Mouse (Mus musculus) left cerebral cortex, adult 18-20 months (tissue): Measurements from ENCODE around the gene Vwf. TPM values are rescaled to one million over a fixed set of nuclear protein-coding genes. Genes with fewer than 3 reads are reported as not detected.

ENCODE experiments used
- DNase-seq, 2 experiments: peaks; one replicate each; pipeline ENCODE4 v3.0.0; 2021 to 2022; ENCODE audit warnings: low spot score in 2 of 2, mixed read lengths in 1 of 2
- total RNA-seq, 2 experiments: library from RNA; stranded (reverse); gene quantifications; 2 replicates each; pipeline ENCODE4 v1.2.3; 2021

Gene Vwf
- total RNA-seq, 2 experiments from 2014 or later = 14.8 to 24.1 TPM

DNA sequence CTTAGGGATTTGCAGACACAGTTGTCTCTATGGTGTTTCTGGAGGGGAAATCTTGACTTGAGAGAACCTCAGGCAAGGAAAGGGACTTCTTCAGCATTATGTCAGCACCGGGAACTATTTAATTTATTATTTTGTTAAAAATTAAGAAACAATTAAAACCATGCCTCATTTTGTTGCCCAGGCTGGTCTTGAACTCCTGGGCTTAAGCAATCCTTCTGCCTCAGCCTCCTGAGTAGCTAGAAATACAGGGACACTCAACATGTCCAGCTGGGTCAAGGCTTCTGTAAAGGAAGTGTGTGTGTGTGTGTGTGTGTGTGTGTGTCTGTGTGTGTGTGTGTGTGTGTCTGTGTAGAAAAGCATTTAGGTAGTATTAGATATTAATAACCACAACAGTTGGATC lies 71.3 kb downstream of the Vwf start:
- DNase-seq = no peak

DNA sequence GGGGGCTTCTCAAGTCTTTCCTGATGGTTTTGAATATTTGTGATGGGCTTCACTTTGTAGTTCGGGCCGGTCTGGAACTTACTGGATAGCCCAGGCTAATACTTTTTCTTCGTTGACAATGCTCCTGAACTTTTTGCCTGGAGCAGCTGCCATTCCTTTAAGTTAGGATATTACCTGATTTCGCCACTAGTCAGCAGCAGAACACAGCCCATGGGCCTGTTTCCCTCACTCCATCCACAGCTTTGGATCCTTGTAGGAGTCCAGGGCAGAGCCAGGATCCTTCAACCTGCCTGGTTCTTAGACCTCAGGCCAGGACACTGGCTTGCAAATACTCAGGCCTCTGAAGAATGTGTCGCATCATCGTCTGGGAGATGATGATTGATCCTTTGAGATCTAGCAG lies 74.2 kb downstream of the Vwf start:
- DNase-seq = peak; percentile 49 to 53

DNA sequence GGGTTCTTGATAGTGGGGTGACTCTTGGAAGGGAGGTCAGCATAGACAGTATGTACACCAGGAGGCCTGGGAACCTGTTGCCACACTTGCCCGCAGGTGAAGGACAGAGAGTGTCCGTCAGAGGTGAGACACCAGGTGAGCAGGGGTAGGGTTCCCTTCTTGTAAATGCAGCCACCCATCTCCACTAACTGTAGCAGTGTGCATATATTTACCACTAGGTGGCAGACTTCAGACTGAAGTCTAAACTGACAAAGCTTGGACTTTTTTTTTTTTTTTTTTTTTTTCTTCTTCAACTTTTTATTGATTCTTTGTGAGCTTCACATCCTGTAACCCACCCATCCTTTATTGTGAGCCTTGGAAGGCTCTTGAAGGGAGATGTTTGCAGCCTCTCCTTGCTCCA lies 75.9 kb downstream of the Vwf start:
- no peak for DNase-seq

DNA sequence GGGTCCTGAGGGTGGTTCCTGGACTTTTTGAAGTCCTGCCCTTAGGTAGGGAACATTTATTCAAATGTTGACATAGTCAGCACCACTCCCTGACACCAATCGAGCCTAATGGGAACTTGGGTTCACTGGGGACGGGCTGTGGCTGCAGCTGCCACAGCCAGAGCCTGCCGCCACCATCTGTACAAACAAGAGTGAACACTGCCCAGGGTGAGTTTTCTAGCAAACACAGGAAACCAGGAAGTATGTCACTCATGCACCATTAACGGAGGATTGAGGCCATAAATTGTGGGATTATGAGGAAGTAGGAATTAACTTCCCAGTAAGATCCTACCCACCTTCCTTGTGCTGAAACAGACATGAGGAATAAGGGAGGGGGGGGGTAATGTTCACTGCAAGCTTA lies 93.9 kb downstream of the Vwf start:
- no peak for DNase-seq

DNA sequence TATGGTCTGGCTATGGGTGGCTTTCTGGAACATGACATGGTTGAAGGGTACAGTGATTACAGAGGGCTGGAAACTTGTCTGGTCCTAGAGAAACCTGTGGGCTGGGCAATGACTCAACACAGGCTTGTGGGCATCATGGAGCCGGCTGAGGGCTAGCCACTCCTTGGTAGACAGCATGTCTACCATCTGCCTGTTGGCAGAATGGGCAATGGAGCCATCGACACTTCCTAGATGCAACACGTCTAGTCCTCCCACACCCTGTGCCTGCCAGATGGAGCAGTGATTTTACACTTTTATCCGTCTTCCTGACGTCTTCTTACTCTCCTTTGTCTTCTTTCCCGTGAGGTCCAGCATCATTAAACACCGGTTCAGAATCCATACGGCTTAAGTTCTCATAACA lies 94.6 kb downstream of the Vwf start:
- DNase-seq = peak; percentile 56 to 65

DNA sequence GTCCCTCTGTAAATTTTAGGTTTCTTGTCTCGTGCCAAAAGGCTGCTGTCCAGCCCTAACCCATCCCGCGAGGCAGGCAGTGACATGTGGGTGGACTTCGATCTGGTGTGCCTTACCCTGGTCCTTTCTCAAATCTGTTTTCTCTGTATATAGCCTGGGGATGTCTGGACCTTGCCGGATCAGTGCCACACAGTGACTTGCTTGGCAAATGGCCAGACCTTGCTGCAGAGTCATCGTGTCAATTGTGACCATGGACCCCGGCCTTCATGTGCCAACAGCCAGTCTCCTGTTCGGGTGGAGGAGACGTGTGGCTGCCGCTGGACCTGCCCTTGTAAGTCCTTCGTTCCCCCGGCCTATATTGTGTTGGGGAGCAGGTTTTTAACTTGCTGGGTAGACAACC lies 102.4 kb downstream of the Vwf start:
- no peak for DNase-seq

DNA sequence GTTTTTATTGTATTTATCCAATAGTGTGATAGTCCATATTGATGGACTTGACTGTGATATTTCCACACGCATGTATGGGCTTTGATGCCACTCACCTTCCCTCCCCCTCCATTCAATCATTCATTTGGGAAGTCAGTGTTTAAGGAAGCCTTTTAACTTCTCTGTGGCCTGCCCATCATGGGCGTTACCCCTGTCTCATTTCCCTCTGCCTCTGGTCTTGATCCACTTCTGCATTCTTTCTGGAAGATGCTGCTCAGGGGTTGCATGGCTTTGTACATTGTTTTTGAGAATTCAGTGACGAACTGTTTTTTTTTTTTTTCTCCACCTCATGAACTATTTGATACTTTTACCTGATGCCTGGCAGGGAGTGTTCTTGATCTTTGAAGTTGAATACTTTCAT lies 104.8 kb downstream of the Vwf start:
- no peak for DNase-seq

DNA sequence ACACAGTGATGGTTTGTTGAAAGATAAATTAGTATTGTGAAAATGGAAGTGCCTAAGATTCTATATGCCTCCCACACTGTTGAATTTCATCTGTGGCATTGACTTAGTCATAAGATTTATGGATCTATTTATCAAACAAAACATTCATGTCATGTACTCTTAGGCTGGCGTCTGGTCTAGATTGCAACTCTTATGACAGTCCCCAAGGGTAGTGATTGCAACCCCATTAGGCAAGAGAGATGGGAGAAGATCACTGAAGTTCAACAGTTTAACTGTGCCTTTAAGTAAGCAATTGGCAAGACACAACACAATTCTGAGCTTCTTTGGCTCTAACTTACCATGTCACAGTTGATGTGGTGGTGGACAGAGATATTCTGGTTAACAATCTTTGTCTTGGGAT lies 106.8 kb downstream of the Vwf start:
- DNase-seq = no peak

DNA sequence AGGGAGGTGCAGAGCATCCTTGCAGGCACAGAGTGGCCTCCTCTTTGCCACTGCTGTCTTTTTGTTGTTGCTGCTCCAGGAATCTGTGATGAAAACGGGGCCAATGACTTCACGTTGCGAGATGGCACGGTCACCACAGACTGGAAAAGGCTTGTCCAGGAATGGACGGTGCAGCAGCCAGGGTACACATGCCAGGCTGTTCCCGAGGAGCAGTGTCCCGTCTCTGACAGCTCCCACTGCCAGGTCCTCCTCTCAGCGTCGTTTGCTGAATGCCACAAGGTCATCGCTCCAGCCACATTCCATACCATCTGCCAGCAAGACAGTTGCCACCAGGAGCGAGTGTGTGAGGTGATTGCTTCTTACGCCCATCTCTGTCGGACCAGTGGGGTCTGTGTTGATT lies 110.3 kb downstream of the Vwf start:
- DNase-seq = no peak

DNA sequence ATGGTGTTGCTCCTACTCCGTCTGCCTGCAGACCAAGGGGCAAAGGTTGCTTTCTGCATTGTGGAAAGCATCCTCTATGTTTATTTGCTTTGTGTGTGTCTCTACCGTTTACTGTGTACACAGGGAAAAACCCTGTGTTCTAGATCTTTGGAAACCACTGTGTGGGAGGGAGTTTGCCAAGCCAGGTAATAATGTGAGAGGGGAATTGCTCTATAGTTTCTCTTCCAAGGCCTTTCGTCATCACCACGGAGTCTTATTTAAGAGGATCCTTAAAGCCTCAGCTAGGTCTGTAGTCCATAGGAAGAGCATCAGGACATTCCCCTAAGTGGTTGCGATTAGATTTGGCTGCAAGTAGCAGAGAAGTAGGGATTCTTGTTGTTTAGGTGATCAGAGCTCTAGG lies 111.4 kb downstream of the Vwf start:
- DNase-seq = no peak

DNA sequence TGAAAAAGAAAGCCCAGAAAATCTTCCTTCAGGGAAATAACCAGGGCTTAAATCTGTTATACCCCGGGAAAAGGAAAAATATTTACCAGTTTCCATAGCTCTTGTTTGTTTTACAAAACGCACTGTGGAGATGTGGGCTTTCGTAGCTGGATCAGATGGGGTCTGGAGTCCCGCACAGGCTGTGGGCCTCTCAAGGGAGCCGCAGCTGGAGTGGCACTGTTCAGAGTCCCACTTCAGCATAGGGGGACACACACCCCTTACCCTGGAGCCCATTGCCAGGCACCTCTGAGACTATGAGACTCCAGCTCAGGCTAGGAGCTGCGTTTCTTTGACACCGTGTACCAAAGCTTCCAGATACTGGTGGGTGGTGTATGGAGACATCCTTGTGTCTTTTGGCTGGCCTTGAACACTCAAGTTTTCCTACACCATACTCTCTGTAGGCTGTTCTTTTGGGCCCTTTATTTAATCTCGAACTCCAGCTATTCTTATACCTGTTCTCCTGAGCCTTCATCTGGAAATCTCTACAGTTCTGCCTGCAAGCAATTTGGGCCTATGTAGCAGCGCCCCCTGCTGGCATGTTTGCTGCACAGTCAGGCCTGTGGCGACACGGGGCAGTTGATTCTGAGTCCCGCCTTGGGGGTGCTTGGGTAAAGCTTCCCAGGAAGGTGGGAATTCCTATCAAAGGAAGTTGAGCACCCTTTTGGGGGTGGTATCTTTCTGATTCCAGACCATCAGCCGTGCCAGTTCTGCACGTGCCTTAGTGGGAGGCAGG lies 114.7 kb downstream of the Vwf start:
- peak; percentile 52 to 75 for DNase-seq

DNA sequence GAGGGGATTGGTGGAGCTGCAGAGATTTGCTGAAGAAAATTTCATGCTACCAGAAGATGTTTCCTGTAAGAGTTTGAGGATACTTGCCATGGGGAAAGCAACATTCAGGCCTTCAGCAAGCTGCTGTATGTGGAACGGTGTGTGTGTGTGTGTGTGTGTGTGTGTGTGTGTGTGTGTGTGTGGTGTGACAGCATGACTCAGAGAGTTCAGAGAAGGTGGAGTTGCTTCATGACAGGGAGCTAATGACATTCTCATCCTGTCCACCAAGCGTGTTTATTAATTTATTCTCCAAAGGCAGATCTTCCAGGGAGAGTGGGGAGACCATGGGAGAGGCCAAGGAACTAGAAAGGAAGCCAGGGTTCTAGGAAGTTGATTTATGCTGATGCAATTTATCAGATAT lies 117.3 kb downstream of the Vwf start:
- no peak for DNase-seq

DNA sequence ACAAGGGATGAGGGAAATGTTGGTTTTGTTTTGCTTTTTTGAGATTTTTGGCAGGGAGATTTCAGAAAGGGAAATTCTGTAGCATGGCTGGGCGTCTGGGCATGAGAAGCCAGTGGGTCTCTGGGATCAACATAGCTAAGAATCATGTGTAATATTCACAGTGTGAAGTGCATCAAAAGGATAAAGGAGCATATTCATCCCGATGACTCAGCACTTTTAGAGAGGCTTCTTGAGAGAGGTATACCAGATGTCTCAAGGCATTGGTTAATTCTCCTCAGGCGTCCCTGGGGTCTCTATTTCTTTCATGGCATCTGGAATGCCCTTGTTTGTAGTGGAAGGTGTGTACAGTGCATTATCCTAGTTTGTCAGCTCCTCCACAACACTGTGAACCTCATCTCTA lies 125.3 kb downstream of the Vwf start:
- DNase-seq = no peak

DNA sequence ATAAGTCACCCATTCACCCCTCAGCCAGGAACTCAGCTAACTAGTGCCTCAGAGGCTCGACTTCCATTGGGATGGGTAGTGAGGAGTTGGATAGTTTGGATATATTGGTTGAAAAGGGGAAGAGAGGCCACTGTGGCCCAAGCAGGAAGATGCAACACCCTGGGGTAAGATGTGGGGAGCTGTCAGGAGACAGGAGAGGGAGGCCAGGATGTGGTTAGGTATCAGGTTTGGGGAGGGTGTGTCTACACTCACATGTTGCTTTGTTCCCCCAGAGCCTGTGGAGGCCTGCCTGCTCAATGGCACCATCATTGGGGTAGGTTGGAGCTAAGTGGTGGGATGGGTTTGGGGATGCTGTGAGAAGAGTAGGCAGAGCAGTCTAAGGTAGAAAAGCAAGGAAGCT lies 131.9 kb downstream of the Vwf start:
- DNase-seq = no peak

DNA sequence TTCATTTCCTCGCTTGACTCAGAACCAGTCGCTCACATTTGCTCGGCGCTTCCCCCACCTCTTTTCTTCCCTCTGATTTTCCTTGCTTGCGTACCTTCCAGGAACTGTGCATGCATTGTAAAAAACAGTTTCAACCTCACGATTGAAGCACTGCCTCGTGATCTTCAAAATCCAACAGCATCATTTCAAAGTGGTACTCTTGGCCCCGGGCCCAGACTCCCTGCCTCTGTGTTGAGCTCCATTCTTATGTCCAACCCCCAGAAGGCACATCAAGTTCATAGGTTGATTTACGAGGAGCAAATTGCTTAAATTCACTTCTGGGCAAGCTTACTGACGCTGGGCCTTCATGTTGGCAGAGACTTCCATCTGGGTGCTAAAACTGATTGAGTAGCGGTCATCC lies 134.0 kb downstream of the Vwf start:
- no peak for DNase-seq

DNA sequence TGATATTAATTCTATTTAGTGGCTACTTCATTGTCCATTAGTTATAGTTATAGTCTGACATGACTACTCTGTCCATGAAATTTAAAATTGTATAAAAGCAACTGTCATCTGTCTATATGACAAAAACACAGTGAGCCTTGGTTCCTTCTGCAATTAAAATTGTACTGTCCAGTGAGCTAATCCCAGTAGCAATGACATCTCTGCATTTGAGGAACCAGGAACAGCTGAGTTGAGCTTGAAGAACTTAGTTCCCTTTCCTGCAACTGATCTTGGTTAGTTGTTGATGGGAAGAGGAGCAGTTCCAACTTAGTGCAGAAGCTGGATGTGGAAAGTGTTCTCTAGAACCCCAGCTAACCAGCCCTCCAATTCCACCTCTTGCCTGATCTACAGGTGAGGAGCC lies 138.8 kb downstream of the Vwf start:
- no peak for DNase-seq

DNA sequence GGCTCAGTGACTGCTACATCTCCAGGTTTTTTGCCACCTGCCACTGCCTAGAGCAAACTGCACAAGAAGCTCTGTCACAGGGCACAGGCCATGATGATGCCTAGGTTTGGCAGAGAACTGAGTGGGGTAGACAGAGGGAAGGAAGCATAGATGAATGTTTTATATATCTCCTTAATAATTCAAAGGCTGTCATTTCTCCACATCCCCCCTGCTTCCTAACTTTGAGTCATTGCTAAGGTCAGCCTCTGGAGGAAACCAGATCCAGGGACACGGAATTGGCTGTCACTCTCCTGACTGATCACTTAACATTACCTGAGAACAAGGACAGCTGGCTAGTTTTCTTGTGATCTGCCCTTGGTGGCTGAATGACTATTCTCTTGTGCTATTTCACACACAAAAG lies 141.4 kb downstream of the Vwf start:
- DNase-seq = no peak

DNA sequence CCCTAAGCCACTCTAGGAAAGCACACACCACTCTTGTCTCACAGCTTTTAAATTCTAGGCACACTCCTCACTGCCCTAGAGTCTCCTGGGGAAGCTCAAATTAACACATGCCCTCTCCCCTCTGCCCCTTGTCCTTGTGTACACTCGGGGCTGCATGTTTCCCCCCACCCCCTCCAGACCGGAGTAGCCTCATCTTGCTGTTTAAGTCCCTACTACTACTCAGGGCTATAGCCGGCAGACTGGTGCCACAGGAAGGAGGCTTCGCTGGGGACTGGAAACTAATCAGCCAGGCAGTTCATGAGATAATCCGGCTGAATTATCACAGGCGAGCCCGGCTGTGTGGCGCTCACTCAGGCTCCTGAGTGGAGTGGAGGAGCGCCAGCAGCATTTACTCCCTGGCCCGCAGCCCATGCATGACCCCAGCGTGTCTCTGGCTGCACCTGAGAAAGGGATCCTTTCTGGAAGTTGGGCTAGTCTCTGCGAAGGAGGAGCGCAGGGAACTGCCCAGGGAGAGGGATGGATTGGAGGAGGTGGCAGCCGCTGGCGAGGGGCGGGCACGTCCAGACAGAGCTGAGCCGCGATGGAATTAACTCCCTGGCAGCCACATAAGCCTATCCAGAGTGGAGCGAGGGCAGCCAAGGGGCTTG lies 143.6 kb downstream of the Vwf start, which contains the start of gene Ano2:
Gene Ano2 (plus strand): TSS at position 363 of the 647 bp plus-strand sequence.
- no peak for DNase-seq

DNA sequence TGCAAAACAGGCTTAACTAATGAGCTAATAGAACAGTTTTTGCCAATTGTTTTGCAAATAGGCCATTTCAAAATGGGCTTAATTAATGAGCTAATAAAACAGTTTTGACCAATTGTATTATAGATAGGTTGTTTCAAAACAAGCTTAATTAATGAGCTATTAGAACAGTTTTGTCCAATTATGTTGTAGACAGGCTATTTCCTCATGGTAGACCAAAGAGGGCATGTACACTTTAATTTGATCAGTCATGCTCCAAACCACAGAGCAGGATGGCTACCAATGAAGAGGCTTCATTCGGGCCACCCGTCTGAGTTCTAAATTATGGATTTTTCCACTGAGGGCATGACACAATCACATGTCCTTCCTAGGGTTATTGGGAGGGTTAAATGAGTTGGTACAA lies 154.6 kb downstream of the Vwf start:
- DNase-seq = no peak

DNA sequence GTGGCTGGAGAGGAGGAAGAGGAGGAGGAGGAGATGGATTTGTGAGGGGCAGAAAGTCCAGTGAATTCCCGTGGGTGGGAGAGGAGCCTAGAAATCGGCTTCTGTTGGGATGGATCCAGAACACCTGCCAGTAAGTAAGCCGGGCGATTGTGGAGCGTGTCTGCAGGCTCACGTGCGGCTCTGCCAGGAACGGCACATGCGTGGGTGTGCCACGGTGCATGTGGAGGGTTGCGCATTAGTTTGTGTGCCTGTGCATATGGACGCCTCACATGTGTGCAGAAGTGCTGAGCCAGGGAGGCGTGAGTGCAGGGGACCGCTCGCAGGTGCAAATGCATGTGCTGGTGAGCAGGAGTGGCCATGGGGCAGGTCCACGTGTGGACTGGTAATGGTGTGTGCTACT lies 164.7 kb downstream of the Vwf start:
- DNase-seq = peak; percentile 33 to 37

DNA sequence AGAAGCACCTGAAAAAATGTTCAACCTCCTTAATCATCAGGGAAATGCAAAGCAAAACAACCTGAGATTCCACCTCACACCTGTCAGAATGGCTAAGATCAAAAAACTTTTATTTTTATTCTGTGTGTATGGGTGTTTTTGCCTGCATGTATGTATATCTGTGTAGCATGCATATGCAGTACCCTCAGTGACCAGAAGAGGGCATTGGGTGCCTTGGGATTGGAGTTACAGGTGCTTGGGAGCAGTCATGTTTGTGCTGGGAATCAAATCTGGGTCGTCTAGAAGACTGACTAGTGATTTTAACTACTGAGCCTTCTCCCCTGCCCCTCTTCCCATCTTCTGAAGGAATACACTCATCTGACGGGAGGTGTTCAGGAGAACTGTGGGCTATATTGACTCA lies 179.8 kb downstream of the Vwf start:
- DNase-seq = no peak

DNA sequence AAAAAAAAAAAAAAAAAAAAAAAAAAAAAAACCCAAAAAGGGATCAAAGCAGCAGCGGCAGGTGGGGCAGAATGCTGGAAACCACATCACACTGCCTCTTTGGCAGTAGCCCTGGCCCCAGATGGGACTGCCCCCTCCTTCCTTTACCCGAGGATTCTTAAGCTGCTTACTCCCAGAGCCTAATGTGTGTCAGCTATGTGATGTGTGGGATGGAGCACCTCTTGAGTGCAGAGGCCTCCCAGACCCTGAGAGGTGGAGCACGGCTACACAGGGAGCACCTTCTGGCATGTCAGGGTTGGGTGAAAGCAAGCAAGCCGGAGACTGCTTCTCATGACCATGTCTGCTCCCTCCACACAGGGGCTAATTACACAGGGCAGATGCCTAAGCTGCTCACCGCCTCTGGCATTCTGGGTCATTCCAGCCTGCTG lies 180.9 kb downstream of the Vwf start:
- DNase-seq = no peak

DNA sequence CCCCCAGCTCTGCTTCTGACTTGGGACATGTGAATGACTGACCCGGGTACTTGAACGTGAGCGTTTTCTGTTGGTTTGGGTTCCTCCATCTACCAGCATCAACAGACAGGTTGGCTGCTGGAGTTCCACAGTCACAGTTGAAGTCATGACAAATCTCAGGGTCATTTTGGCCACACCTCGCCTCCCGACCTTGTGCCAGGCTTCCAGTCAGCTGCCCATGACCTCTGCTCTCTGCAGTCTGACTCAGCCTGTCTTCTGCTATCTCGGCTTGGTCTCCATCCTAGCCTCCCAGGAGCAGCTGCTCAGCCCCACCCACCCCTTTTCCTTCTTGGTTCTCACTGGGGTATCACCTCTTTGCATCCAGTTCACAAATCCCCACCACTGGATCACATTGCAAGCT lies 182.9 kb downstream of the Vwf start:
- no peak for DNase-seq
